Mouse (Mus musculus) small intestine, adult 10 weeks (tissue): ENCODE data around the gene Hist1h2aa. TPM values are rescaled to one million over a fixed set of nuclear protein-coding genes. Genes with fewer than 3 reads are reported as not detected.

Experiments
- polyA plus RNA-seq: library from polyadenylated mRNA; stranded (reverse); fragments of 350-450 nt; fragmentation: Illumina TruSeq; extraction: RNeasy Lipid Tissue Mini Kit (QIAGEN cat#74804); gene quantifications from one replicate; pipeline ENCODE4 v1.2.3, GENCODE M21; 2014; ENCODE audit warnings: low replicate concordance

Gene Hist1h2aa
- not detected for polyA plus RNA-seq

DNA sequence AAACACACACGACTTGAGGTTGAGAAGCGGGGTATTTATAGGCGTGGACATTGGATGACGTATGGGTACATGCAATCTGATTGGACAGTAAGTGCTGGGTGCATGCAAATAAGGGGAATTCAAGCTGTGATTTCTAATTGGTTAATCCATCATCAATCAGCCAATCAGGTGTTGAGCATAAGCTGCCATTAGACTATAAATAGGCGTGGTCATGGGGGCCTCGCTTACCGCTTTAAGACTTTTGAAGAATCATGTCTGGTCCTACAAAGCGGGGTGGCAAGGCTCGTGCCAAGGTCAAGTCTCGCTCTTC lies at the start of gene Hist1h2aa:
Hist1h2aa (plus strand) TSS at position 252 of the 310 bp plus-strand sequence.

GRCm38 (mm10) chr13:23914376-23915167 lies 19.7 kb upstream of the Hist1h2aa start, which contains the start of gene Slc17a4:
Gene Slc17a4, minus strand, starts transcription at chr13:23915009.

GRCm38 (mm10) chr13:23933421-23934210 lies 646 bp upstream of the Hist1h2aa start, which contains the start of gene Hist1h2ba:
Gene Hist1h2ba, minus strand, starts transcription at chr13:23934156.

Other genes with a start within 250 kb of the Hist1h2aa start
- gene Hist1h1t, start 238.6 kb upstream of the Hist1h2aa start, polyA plus RNA-seq: not detected
- 1.6 TPM for gene Hist1h4c, start 236.0 kb upstream of the Hist1h2aa start, polyA plus RNA-seq
- gene Hfe, start 223.6 kb upstream of the Hist1h2aa start, polyA plus RNA-seq: 13.5 TPM
- 15.6 TPM for gene Hist1h1c, start 195.7 kb upstream of the Hist1h2aa start, polyA plus RNA-seq
- gene Hist1h3c, start 188.9 kb upstream of the Hist1h2aa start, polyA plus RNA-seq: not detected
- gene Hist1h2bb, start 187.7 kb upstream of the Hist1h2aa start, polyA plus RNA-seq: not detected
- not detected for gene Hist1h2ab, start 183.3 kb upstream of the Hist1h2aa start, polyA plus RNA-seq
- gene Hist1h3b, start 182.2 kb upstream of the Hist1h2aa start, polyA plus RNA-seq: not detected
- gene Hist1h4b, start 177.4 kb upstream of the Hist1h2aa start, polyA plus RNA-seq: not detected
- not detected for gene Hist1h4a, start 173.2 kb upstream of the Hist1h2aa start, polyA plus RNA-seq
- not detected for gene Hist1h3a, start 172.1 kb upstream of the Hist1h2aa start, polyA plus RNA-seq
- not detected for gene Hist1h1a, start 170.8 kb upstream of the Hist1h2aa start, polyA plus RNA-seq
- 67.0 TPM for gene Trim38, start 164.5 kb upstream of the Hist1h2aa start, polyA plus RNA-seq
- 0.33 TPM for gene Slc17a2, start 127.5 kb upstream of the Hist1h2aa start, polyA plus RNA-seq
- not detected for gene Slc17a3, start 95.0 kb upstream of the Hist1h2aa start, polyA plus RNA-seq
- gene Slc17a1, start 66.7 kb upstream of the Hist1h2aa start, polyA plus RNA-seq: not detected
- gene Slc17a4, start 19.5 kb upstream of the Hist1h2aa start, polyA plus RNA-seq: 149 TPM
- not detected for gene Hist1h2ba, start 306 bp upstream of the Hist1h2aa start, polyA plus RNA-seq
- gene Scgn, start 56.8 kb downstream of the Hist1h2aa start, polyA plus RNA-seq: 4.6 TPM